Mouse (Mus musculus): ENCODE data around the gene C2cd3.
"Not testable (repeated sequence)": the region's sequence is repeated elsewhere in the genome, so short reads cannot be mapped to it uniquely, and the experiment has no call there.

Gene C2cd3

DNA sequence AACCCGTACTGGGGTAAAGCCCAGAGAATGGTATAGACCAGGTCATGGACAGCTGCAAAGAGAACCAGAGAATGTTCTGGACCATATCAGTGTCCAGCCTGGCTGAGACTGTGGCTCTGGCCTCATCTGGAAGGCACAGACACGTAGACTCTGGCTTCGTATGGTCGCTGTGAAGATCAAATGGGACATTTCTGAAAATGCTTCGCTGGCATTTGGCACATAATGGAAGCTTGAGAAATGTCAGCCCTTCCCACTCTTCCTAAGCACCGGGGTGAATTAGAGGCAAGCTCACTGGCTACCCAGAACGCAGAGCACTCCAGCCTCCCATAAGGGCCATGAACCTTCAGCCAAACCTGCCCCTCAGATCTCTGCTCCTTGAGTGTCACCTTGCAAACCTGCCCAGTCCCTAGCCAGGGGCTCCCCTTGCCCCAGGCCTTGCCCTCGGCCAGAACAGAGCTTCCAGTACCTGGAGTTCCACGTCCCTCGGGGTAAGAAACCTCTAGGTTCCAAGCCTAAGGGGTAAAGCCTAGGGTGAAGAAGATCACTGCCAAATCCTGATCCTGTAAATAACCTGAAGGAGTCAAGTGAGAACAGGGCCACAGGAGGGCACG is 98.9 kb downstream of the C2cd3 start:
- DNase-seq (ENCODE audit: low spot score in 2 of 2) = no peak

- DNase-seq (ENCODE audit: low spot score in 2 of 2) = no peak
Measured at GRCm38 (mm10) chr7:100471407-100471797, 99.4 kb downstream of the C2cd3 start.

- no peak for DNase-seq (ENCODE audit: low spot score in 2 of 2)
Measured at GRCm38 (mm10) chr7:100472777-100473176, 100.7 kb downstream of the C2cd3 start, which contains the start of gene Ucp3. Gene Ucp3 (plus strand): TSS chr7:100472990.

DNA sequence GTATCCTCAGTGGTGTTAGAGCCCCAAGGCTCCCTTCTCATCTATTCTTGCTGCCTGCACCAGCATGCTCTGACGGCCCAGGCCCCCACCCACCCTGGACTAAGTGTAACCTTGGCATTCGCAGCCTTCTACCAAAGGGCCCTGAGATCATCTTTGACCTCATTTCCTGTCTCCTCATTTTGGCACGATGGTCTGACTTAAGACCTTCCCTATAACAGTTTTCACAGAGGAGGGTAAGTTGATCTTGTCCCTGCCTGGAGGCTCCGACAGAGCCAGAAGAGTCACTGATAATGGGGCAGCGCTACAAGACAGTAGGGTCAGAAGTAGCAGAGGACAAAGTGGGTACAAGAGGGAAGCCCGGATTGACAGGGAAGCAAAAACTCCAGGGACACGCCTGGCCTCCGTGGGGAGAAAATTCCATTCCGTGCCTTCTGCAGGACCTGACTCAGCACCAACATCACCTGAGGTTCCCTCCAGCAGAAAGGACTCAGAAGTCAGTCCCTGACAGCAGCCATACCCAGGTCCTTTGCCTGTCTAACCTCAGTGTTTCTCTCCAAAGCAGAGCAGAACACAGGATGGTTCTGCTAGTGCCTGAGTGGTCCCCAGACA is 101.9 kb downstream of the C2cd3 start:
- DNase-seq (ENCODE audit: low spot score in 2 of 2) = no peak

GRCm38 (mm10) chr7:100474680-100475079 is 102.6 kb downstream of the C2cd3 start:
- no peak for DNase-seq (ENCODE audit: low spot score in 2 of 2)

DNA sequence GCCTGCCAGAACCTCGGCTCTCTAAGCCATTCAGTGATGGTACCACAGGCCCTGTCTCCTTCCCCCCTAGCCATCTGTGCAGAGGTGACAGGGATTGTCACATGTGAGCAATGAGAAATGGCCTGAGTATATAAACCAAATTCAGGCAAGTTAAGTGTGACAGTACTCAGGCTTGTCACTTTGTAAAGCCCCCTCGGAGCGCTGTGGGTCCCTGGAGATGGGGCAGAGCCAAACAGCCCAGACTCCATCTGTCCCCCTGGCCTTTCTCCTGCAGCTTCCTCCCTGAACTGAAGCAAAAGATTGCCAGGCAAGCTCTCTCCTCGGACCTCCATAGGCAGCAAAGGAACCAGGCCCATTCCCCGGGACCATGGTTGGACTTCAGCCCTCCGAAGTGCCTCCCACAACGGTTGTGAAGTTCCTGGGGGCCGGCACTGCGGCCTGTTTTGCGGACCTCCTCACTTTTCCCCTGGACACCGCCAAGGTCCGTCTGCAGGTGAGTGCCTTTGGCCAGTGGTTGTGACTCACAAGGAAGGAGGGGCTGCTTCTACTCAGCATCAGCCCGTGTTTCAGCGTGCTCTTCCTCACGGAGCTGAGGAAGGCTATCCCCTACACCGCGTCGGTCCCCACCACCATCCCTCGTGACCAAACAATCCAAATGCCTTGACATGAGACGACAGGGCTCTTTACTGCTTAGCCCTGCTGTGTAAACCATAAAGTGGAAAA is 107.2 kb downstream of the C2cd3 start:
- no peak for DNase-seq (ENCODE audit: low spot score in 2 of 2)

- no peak for DNase-seq (ENCODE audit: low spot score in 2 of 2)
Measured at GRCm38 (mm10) chr7:100479823-100480164, 107.8 kb downstream of the C2cd3 start.

GRCm38 (mm10) chr7:100480175-100480574 is 108.1 kb downstream of the C2cd3 start:
- DNase-seq (ENCODE audit: low spot score in 2 of 2) = no peak

- not testable (repeated sequence) for DNase-seq (ENCODE audit: low spot score in 2 of 2)
Measured at GRCm38 (mm10) chr7:100482046-100482445, 110.0 kb downstream of the C2cd3 start.

DNA sequence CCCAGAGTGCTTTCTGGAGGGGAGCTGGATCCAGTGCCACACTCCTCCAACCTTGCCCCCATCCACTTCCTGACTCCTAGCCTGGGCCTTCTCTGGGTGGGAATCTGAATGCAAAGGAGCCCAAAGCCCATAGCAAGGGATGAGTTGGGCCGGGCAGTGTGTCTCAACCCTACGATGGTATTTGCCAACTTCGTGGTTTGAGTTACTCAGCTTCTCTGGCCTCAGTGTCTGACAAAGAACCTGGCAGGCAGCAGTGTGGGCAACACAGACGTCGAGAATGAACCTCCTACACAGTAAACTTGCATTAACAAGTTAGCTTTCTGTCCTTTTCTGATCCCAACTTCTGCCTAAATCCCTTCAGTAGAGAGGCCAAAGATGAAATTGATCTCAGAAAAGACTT is 112.5 kb downstream of the C2cd3 start:
- DNase-seq (ENCODE audit: low spot score in 2 of 2) = no peak

DNA sequence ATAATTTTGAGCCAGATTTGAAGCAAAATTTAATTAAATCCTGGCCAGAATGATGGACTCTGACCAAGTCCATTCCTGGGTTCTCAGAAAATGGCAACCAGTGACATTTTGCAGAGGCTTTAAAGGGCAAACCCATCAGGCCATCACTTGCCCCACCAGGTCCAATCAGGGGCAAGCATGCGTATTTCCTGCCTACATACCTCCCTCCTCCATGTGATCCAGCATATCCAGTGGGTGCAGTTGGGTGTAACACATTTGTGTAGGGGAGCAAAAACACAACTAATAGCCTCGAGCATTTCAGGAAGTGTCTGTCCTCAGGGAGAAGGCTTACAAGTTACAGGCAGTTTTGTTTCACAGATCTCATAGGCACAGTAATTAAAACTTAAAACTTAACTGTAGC is 115.3 kb downstream of the C2cd3 start:
- no peak for DNase-seq (ENCODE audit: low spot score in 2 of 2)

- no peak for DNase-seq (ENCODE audit: low spot score in 2 of 2)
Measured at GRCm38 (mm10) chr7:100488474-100489048, 116.5 kb downstream of the C2cd3 start.

DNA sequence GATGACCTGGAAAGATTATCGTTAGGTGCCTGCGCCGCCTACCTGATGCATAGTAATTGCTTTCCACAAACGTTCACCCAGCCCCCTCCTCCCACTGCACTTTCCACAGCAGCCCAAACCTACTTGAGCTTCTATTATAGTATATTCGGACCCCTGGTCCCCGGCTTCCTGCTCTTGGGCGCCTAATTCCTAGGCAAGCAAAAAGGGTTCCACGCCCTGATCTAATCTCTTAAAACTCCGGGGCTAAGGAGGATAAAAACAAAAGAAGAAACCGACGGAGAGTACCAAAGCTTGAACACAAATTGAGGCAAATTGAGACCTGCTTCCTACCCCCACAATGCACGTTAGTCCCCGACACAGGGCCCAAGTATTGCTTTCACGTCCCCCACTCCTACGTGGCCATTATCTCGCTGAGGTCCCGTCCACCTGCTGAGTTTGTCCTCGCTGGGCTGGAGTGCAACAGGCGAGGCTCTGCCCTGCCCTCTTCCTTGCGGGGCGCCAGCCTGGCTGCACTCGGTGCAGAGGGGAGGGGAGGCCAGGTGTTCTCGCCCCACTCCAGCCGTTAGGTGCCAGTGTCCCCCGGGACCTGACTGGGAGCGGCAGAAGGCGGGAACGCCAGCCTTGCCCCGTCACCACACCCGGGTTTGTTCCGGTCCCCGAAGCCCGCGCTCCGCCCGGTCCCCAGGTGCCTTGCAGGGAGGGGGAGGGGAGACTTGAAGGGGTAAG is 120.5 kb downstream of the C2cd3 start:
- DNase-seq (ENCODE audit: low spot score in 2 of 2) = peak in 1 of 2 experiments; percentile 54

DNA sequence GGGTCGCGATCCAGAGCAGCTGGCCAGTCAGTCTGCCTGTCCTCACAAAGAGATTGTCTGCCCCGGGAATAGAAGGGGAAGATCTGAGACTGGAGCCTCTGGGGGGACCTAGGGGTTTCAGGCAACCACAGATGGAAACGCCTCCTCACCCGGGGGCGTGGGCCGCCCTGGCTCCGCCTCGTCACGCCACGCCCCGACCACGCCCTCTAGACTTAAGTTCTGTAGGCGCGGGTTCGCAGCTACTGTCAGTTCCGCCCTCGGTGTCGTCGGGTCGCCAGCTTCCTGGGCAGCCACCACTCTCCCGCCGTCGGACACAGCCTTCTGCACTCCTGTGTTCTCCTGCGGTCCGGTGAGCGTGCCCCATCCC is 121.1 kb downstream of the C2cd3 start, which contains the start of gene Ucp2:
Gene Ucp2 (plus strand): TSS at position 221 of the 367 bp plus-strand sequence.
- peak; percentile 98 for DNase-seq (ENCODE audit: low spot score in 2 of 2)

DNA sequence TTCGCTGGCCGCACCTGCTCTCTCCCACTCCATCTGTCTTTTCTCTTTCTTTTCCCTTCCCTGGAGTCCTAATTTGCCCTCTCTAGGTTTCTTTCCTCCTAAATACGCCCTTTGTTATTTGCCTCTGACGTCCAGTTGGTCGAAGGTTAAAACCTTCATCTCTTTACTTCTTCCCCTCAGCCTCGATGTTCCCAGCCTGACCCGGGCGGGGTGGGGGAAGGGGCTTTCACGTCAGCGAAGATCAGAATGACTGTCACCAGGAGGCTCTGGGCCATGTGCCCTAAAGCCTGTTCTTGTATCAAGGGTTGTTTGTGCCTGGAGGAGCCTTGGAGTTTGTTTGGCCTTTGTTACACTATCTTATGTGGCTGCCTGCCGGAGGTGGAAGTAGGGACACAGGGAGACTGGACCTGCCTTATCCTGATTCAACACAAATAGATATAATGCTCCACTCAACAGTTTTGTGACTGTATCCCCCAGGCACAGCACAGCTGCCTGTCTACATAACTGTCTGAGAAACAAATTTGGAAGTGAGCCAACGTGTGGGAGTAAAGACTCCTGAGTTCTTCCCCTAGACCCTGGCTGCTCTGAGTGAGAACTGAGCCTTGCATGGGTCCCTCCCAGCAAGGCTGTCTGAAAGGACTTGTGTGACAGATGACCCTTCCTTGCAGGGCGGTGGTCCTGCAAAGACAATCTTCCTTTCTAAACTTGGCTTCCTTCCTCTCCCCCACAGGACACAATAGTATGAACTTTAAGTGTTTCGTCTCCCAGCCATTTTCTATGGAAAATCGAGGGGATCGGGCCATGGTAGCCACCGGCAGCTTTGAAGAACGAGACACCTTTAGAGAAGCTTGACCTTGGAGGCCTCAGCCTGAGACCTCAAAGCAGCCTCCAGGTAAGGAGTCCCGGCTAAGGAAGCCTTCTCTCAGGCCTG is 121.7 kb downstream of the C2cd3 start:
- DNase-seq (ENCODE audit: low spot score in 2 of 2) = peak; percentile 67 to 68

DNA sequence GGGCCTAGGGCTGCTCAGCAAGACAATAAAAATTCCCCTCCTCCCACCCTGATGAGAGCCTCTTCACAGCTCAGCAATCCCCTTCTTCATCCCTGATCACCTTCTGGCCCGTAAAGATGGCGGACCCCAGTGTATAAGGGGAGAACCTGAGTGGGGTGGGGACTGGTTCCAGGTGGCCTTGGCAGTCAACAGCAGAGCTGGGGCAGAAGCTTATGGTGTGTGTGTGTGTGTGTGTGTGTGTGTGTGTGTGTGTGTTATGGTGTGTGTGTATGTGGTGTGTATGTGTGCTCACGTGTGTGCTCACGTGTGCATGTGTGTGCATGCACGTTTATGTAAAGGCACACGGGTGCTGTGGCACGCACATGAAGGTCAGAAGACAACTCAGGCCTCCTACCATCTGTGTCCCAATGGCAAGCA is 122.4 kb downstream of the C2cd3 start:
- DNase-seq (ENCODE audit: low spot score in 2 of 2) = peak; percentile 56 to 59

- peak; percentile 42 to 46 for DNase-seq (ENCODE audit: low spot score in 2 of 2)
Measured at GRCm38 (mm10) chr7:100495042-100495441, 123.0 kb downstream of the C2cd3 start.

GRCm38 (mm10) chr7:100495581-100496251 is 123.7 kb downstream of the C2cd3 start:
- DNase-seq (ENCODE audit: low spot score in 2 of 2) = peak; percentile 74 to 83

DNA sequence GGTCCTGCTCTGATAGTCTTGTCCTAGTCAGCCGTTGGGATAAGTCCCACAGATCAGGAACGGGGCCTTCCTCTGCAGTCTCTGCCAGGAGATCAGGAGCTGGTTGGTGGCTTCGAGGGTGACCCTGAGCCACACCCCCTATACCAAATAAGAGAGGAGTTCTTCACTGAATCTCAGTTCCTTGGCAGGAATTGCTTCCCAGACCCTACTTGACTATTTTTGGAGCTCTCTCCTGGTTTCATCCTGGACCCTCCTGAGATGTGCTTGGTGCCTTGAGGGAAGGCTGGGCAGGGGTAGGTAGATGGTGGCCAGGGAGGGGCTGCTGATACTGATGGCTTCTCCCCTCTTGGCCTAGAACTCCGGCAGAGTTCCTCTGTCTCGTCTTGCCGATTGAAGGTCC is 124.3 kb downstream of the C2cd3 start:
- no peak for DNase-seq (ENCODE audit: low spot score in 2 of 2)

GRCm38 (mm10) chr7:100496791-100497190 is 124.8 kb downstream of the C2cd3 start:
- DNase-seq (ENCODE audit: low spot score in 2 of 2) = no peak

Data from spleen, postnatal 10 days (tissue).